Mouse (Mus musculus): ENCODE results near the gene C1rl. TPM values are rescaled to one million over a fixed set of nuclear protein-coding genes. Genes with fewer than 3 reads are reported as not detected.

Gene C1rl
- 6.1 and 7.9 TPM in 2 replicates for polyA plus RNA-seq (2012; rRNA removed; ENCODE audit: low replicate concordance)

GRCm38 (mm10) chr6:124492842-124493561 lies at the start of gene C1rl:
C1rl (plus strand) TSS chr6:124493113.

GRCm38 (mm10) chr6:124464305-124465271 lies 28.3 kb upstream of the C1rl start, which contains the start of gene Clstn3:
Clstn3 (minus strand) TSS chr6:124464794.

GRCm38 (mm10) chr6:124512355-124512836 lies 19.5 kb downstream of the C1rl start, which contains the start of gene C1ra:
C1ra (plus strand) TSS chr6:124512405.

GRCm38 (mm10) chr6:124542284-124542683 lies 49.4 kb downstream of the C1rl start, which contains the start of gene C1s1:
C1s1 (minus strand) TSS chr6:124542359.

Other genes starting within 250 kb of the C1rl start
- gene Cd163, start 188.5 kb upstream of the C1rl start, polyA plus RNA-seq (2012; rRNA removed; ENCODE audit: low replicate concordance) = 2.6 and 6.1 TPM in 2 replicates
- 46.5 and 54.1 TPM in 2 replicates for gene Pex5, start 78.0 kb upstream of the C1rl start, polyA plus RNA-seq (2012; rRNA removed; ENCODE audit: low replicate concordance)
- gene Clstn3, start 28.3 kb upstream of the C1rl start, polyA plus RNA-seq (2012; rRNA removed; ENCODE audit: low replicate concordance) = 46.9 and 56.5 TPM in 2 replicates
- gene C1ra, start 19.3 kb downstream of the C1rl start, polyA plus RNA-seq (2012; rRNA removed; ENCODE audit: low replicate concordance) = 67.2 and 93.0 TPM in 2 replicates
- gene C1s1, start 49.2 kb downstream of the C1rl start, polyA plus RNA-seq (2012; rRNA removed; ENCODE audit: low replicate concordance) = 115 and 294 TPM in 2 replicates
- 0.19 and 0.26 TPM in 2 replicates for gene C1rb, start 77.2 kb downstream of the C1rl start, polyA plus RNA-seq (2012; rRNA removed; ENCODE audit: low replicate concordance)
- 0.10 and 0.45 TPM in 2 replicates for gene C1s2, start 143.0 kb downstream of the C1rl start, polyA plus RNA-seq (2012; rRNA removed; ENCODE audit: low replicate concordance)
- 150 and 207 TPM in 2 replicates for gene Lpcat3, start 169.9 kb downstream of the C1rl start, polyA plus RNA-seq (2012; rRNA removed; ENCODE audit: low replicate concordance)
- 37.9 and 58.8 TPM in 2 replicates for gene Emg1, start 219.1 kb downstream of the C1rl start, polyA plus RNA-seq (2012; rRNA removed; ENCODE audit: low replicate concordance)
- gene Phb2, start 219.2 kb downstream of the C1rl start, polyA plus RNA-seq (2012; rRNA removed; ENCODE audit: low replicate concordance) = 115 and 126 TPM in 2 replicates
- 82.7 and 124 TPM in 2 replicates for gene Ptpn6, start 245.6 kb downstream of the C1rl start, polyA plus RNA-seq (2012; rRNA removed; ENCODE audit: low replicate concordance)
- 242 and 257 TPM in 2 replicates for gene Grcc10, start 248.3 kb downstream of the C1rl start, polyA plus RNA-seq (2012; rRNA removed; ENCODE audit: low replicate concordance)